Mouse (Mus musculus): Measurements from ENCODE around the gene Ncoa5. TPM values are rescaled to one million over a fixed set of nuclear protein-coding genes. Genes with fewer than 3 reads are reported as not detected.

Gene Ncoa5
- total RNA-seq (2021): 10 to 100 TPM; 17.7 to 19.9 TPM
- long read RNA-seq, experiment 1, transcript Ncoa5-201 (8 exons, 3,179 nt): major isoform, 8 of 19 reads
- long read RNA-seq, experiment 1, partial matches to known transcripts: 7 of 19 reads
- long read RNA-seq, experiment 1, other reads (novel, unspliced or antisense): 1 of 19 reads
- long read RNA-seq, experiment 2, partial matches to known transcripts: 0 of 6 reads
- long read RNA-seq, experiment 2, other reads (novel, unspliced or antisense): 3 of 6 reads

- DNase-seq: peak; percentile 98 to 99
Observed at GRCm38 (mm10) chr2:165034131-165035057, at the start of gene Ncoa5. Gene Ncoa5, minus strand, starts transcription at chr2:165034867.

GRCm38 (mm10) chr2:165081257-165081656 lies 46.6 kb upstream of the Ncoa5 start:
- DNase-seq: no peak

- no peak for DNase-seq
Observed at GRCm38 (mm10) chr2:165080657-165081056, 46.0 kb upstream of the Ncoa5 start.

- DNase-seq: no peak
Observed at GRCm38 (mm10) chr2:165078605-165079004, 43.9 kb upstream of the Ncoa5 start.

- DNase-seq: no peak
Observed at GRCm38 (mm10) chr2:165078045-165078444, 43.4 kb upstream of the Ncoa5 start.

- DNase-seq: no peak
Observed at GRCm38 (mm10) chr2:165077055-165077454, 42.4 kb upstream of the Ncoa5 start.

GRCm38 (mm10) chr2:165074937-165075336 lies 40.3 kb upstream of the Ncoa5 start:
- peak; percentile 80 to 88 for DNase-seq

GRCm38 (mm10) chr2:165074081-165074884 lies 39.6 kb upstream of the Ncoa5 start:
- DNase-seq: peak; percentile 78 to 85

GRCm38 (mm10) chr2:165073381-165073781 lies 38.7 kb upstream of the Ncoa5 start:
- DNase-seq: peak in 1 of 2 experiments; percentile 23

- peak; percentile 52 to 82 for DNase-seq
Observed at GRCm38 (mm10) chr2:165070096-165070816, 35.6 kb upstream of the Ncoa5 start.

GRCm38 (mm10) chr2:165068806-165069205 lies 34.1 kb upstream of the Ncoa5 start:
- DNase-seq: no peak

GRCm38 (mm10) chr2:165064489-165064888 lies 29.8 kb upstream of the Ncoa5 start:
- no peak for DNase-seq

GRCm38 (mm10) chr2:165061638-165062433 lies 27.2 kb upstream of the Ncoa5 start:
- peak; percentile 29 to 37 for DNase-seq

GRCm38 (mm10) chr2:165059961-165060360 lies 25.3 kb upstream of the Ncoa5 start:
- no peak for DNase-seq

- peak in 1 of 2 experiments; percentile 14 for DNase-seq
Observed at GRCm38 (mm10) chr2:165056377-165057085, 21.9 kb upstream of the Ncoa5 start.

GRCm38 (mm10) chr2:165055905-165056304 lies 21.2 kb upstream of the Ncoa5 start:
- peak; percentile 55 to 56 for DNase-seq

- DNase-seq: peak; percentile 86 to 91
Observed at GRCm38 (mm10) chr2:165054888-165055852, 20.5 kb upstream of the Ncoa5 start, which contains the start of gene Cd40. Gene Cd40, plus strand, starts transcription at chr2:165055627.

- DNase-seq: no peak
Observed at GRCm38 (mm10) chr2:165051566-165051965, 16.9 kb upstream of the Ncoa5 start.

Measured in heart, adult 18-20 months (tissue).